Mouse (Mus musculus) stomach, postnatal 0 days (tissue): ENCODE measurements at regions not wholly inside any gene's neighbourhood (a gene's known extent, or its start where the extent isn't known, plus 50 kb on each side); places are given as distances from the start of the nearest gene placed in this dataset.

Source experiments
- CTCF ChIP-seq: IDR thresholded peaks from 2 replicates; pipeline ENCODE4 v1.5.1; 2016; ENCODE audit warnings: antibody characterized with exemption, low read depth, mild to moderate bottlenecking, moderate library complexity
- EP300 ChIP-seq: optimal IDR thresholded peaks from 2 replicates; pipeline ENCODE3; 2016; ENCODE audit warnings: antibody characterized with exemption

- TF ChIP-seq CTCF = no peak
- TF ChIP-seq EP300 = no peak
Measured at GRCm38 (mm10) chr6:31317741-31318225, 80.8 kb upstream of the Mkln1 start.
